Mouse (Mus musculus) induced T-regulatory cell, adult 2 months (primary cell): ENCODE measurements around the gene Cplx2.

Source experiments
- DNase-seq: peaks from one replicate; pipeline ENCODE4 v3.0.0-alpha.2; 2012; ENCODE audit warnings: low read depth

Cplx2 gene

DNA sequence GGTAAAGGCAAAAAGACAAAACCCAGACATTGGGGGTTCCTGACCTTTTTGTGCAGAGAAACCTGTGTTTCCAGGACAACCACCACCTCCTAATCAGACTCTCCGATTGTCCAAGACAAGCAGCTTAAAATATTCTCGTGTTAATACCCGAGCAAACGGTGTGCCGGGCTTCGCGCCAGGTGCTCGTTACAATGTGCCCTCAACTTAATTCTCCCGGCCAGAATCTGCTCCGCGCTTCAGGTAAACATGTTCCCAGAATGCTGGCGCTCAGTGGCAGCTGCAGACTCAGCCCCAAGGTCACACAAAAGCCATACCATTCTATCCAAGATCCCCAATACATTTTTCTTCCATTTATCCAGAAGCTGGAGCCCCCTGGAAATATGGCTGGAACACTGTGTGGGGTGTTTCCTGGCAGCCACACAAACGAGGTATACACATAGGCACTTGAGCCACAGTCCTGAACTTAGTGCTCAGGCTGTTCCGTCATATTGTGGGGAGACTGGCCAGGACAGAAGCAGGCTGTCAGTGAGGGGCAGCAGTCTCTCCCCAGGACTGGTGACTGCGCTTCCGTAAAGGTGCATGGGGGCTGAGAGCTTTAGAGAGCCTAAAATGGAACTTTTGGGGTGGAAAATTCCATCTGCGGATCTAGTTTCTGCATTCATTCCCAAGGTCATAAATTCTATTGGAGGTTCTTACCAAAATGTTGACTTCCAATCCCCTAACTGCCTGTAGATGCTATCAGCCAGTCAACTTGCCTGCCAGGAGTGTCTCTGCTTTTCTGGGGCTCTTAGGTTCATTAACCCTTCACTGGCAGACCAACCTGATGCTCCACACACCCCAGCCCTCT is 32.3 kb downstream of the Cplx2 start:
- DNase-seq = no peak

DNA sequence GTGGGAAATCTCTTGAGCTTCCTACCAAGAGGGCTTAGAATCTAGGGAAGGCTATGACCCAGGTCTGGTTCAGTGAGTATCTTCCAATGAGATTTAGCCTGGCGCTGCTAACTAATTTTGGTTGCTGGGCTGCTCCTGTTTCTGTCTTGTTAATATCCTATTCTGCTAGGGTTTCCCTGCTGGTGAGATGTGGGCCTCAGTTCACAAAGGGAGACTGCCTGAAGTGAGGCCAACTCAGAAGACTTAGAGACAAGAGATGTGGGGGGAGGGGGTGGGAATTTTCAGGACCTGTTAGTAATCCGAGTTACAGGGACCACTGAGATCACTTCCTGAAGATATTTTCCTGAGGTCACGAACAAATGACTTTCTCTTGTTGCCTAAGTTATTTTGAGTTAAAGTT is 33.1 kb downstream of the Cplx2 start:
- no peak for DNase-seq

DNA sequence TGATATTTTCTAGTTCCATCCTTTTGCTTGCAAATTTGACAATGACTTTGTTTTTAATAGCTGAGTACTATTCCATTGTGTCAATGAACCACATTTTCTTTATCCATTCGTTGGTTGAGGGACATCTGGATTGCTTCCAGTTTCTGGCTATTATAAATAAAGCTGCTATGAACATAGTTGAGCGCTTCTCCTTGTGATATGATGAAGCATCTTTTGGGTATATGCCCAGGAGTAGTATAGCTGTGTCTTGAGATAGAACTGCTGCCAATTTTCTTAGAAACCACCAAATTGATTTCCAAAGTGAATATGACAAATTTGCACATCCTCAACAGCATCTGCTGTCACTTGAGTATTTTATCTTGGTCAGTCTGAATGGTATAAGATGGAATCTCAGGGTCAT is 34.7 kb downstream of the Cplx2 start:
- DNase-seq = no peak

DNA sequence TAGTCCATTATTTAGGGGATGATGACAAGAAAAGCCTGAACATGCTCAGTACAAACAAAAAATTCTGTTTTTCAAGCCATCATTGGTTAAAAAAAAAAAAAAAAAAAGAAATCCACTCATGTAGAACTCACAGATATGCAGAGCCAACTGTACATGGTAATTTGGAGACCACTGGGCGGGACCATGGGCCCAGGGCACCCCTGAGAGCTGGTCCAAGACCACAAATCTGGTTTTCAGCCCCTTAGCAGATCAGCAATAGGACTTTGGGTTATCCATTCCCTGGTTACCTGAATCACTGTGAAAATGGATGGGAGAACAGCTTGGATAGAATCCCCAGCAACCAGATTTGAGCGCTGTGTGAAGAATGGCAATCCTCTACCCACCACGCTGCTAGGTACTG is 40.5 kb downstream of the Cplx2 start:
- DNase-seq = no peak

DNA sequence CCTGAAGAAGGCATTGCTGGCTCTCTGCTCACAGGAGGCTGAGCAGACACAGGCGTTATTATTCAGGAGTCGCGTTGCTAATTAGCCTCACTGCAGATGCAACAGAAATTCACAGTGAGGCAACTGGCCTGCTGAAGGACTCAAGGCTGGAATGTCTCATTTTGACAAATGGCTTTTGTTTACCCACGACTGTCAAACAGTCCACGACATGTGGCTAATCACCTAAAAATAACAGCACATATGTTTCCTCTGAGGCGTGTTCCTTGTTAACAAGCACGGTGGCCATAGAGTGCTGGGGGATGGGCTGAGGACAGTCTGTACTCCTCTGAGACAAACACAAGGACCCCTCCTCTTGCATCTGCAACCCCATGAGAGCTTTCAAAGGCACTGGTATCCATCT is 41.1 kb downstream of the Cplx2 start:
- DNase-seq = no peak

DNA sequence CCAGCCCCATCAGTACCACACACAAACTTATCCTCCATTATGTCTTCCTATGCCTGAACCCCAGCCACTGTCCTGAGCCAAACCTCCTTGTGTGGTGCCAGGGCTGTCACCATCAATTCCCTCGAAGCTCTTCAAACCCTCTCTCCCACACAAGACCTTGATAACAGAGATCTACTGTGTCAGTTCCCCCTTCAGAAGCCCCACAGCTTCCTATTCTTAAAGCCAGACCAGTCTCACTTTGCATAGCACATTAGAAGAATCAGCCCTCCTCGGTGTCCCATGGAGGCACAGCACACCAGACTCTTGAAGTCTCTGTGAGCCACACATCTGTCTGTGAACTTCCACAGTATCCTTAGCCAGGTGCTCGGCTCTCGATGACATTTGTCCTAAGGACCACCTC is 41.6 kb downstream of the Cplx2 start:
- DNase-seq = no peak

DNA sequence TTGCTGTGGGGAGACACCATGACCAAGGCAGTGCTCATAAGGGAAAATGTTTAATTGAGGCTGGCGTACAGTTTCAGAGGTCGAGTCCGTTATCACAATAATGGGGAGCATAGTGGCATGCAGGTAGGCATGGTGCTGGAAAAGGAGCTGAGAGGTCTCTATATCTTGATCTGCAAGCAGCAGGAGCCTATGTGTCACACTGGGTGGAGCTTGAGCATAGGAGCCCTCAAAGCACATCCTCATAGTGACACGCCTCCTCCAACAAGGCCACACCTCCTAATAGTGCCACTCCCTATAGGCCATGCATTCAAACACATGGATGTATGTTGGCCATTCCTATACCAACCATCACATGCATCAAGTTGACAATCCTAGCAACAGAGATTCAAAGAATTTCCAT is 43.9 kb downstream of the Cplx2 start:
- DNase-seq = no peak

DNA sequence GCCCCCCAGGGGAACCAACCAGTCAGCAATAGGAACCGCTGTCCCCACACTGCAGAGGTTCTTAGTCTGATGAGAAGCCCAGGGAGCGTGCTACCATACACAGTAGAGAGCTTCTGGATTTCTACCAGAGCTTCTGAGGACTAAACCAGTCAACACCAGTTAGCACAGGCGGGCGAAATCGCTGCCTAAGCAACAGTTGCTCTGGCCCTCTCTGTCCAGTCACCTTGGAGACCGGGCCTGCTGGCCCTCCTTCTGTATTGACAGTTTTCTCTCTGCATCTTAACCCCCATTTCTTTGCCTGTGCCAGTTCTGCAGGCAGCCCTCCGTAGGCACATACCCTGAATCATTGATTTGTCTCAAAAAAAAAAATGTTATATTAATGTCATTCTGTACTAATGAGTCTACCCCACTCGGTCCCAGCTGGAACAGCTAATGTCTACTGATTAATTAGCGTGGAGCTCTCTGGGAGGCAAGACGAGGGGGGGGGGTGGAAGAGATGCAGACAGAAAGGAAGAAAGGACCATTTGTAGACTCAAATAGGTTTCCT is 47.7 kb downstream of the Cplx2 start:
- no peak for DNase-seq

DNA sequence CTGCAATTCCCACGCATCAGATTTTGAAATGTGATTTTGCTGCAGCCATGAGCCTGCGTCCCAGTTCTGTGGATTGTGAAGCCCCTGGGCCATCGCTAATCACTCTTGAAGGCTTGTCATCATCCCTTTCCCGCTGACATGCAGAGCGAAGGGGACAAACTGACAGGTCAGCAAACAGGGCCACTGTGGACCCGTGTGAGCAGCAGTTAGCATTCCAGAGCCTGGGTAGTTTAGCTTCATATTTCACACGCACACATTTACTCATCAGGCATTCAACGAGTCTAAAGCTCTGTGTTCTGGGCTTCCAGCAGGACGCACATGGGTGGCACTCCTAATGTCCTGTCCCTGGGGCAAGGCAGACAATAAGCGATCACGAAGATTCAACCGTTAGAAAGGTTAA is 49.1 kb downstream of the Cplx2 start:
- no peak for DNase-seq

DNA sequence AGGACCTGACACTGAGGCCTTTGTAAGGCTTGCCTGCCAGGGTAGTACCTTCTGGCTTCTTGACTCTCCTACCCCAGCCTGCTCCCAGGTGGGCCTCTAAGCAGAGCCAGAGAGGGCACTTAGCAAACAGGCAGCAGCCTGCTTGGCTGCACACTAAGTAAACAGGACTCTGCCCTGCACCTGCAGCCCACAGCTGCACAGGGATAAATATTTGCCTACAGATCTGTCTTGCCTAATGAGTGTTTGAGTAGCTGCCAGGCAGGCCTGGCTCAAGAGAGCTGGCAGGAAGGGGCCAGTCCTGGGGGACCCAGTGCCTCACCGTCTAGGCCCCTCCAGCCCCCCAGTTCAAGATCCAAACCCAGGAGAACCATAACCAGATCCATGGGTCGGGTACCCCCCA is 54.1 kb downstream of the Cplx2 start:
- DNase-seq = no peak

DNA sequence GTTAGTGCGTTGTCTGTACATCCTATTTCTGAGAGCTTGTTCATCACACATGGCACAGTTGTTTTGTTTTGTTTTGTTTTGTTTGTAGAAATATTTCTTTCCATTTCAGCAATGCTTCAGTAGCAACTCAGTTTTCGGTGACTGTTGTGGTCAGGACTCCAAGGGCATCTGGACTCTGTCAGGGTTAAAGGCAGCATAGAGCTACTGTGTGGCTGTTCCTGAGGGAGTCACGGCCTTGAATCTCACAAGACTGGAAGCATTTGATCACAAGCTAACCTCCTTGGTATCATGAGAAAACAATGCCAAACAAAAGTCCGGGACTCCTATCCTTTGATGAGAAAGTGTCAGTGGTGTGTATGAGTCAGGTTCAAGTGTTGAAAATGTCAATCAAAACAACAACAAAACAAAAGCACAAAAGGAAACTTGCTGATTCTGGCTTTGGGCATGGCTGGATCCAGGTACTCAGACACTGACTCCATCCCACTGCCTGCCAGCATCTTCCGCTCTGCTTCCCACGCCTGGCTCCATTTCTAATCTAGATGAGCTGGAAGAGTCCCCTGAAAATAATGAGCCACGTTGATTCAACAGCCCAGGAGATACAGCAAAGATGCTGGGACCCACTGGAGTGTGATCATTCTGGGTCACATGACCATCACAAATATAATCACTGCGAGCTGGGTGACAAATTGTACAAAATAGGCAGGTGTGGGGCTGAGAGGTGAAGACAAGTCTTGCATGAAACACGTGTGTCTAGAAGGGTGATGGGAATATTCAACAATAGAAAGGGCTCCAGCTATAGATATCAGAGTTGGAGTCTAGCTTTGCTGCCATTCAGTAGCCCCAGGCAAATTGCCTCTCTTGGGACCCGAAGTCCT is 55.9 kb downstream of the Cplx2 start:
- DNase-seq = no peak

DNA sequence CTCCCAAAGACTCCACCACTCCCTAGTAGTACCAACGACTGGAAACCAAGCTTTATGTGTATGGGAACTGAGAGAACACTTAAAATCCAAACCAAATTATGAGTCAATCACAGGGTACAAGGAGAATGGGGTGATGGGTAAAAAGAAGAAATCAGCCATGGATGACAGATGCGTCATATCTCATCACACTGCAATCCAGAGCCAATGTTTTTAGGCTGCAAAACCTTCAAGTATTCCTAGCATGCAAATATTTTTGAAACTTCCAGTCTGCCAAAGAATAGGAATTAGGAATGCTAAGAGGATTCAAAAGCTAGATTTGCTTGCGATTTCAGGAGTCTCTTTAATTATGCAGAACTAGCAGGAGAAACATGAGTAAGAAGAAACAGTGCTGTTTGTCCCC is 57.6 kb downstream of the Cplx2 start:
- no peak for DNase-seq

DNA sequence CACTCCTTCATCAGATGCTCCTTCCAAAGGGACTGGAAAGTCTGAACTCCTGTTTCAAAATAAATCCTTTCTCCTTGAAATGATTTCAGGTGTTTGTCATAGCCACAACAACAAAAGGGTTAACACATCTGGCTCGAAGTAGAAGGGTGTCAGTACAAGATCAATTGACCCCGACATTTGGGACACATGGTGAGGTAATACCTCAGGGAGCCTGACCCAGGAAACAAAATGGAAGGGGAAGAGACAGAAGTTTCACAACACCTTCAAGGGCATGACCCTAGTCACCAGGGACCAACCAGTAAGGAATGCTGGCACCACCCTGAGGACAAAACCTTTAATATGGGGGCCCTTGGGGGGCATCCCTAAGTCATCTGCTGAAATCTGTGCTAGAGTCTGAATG is 58.9 kb downstream of the Cplx2 start:
- no peak for DNase-seq

DNA sequence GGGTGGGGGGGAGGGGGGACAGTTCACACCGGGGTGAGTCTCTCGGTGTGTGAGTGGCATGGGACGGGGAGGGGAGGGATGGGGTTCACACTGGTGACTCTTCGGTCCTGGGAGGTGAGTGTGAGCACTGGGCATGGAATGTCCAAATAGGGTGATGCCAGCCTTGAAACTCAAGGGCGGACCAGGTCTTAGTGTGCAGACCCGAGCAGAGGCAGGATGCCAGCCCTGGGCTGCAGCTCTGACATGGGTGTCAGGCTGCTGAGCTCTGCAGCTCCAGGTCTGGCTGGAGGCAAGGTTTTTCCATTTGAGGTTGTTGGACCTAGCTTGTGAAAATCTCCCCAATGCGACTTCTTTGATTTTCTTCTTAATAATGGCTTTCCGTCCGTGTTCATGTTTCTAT is 60.0 kb downstream of the Cplx2 start:
- no peak for DNase-seq
